ENCODE assay signal across 11 mouse cellular contexts in genomic region chrX:163181588-163181987, GRCm38 (mm10).
DNase-seq lines count a peak whose midpoint lies in the region; ATAC-seq lines count a peak whose summit lies in the region.
"Had no signal": no experiment of that assay in that cellular context is flagged by ENCODE, and none has a peak within 500 bp of the region (broad histone marks: within the 10 kb centered on the region; RNA-seq: fewer than 3 reads in every experiment).

No protein-coding gene starts in this region.

- WGBS in kidney, embryonic 16.5 days: 96% methylated on average over 3 of the region's 3 CpGs
- WGBS in forebrain, embryonic 15.5 days: 88% methylated on average over 3 of the region's 3 CpGs

- no peak overlapping the region for H3K27ac ChIP-seq in kidney, embryonic 16.5 days (ENCODE audit: low read length)
- H3K27ac ChIP-seq in forebrain, embryonic 15.5 days (replicated peaks): no peak overlapping the region
- H3K27ac ChIP-seq: heart, embryonic 13.5 days; lung, embryonic 15.5 days had no signal

- H3K9ac ChIP-seq in kidney, embryonic 16.5 days (replicated peaks; ENCODE audit: low read length): no peak overlapping the region
- H3K9ac ChIP-seq in forebrain, embryonic 15.5 days (replicated peaks): no peak overlapping the region
- H3K9ac ChIP-seq: heart, embryonic 13.5 days; lung, embryonic 15.5 days had no signal

- no peaks in the 10 kb centered on the region for H3K4me1 ChIP-seq in kidney, embryonic 16.5 days (ENCODE audit: insufficient read depth, low read length)
- no peaks in the 10 kb centered on the region for H3K4me1 ChIP-seq in forebrain, embryonic 15.5 days
- H3K4me1 ChIP-seq: heart, embryonic 13.5 days; lung, embryonic 15.5 days had no signal

- no peak overlapping the region for H3K4me2 ChIP-seq in kidney, embryonic 16.5 days (replicated peaks; ENCODE audit: low read depth, low read length)
- H3K4me2 ChIP-seq in forebrain, embryonic 15.5 days (replicated peaks): no peak overlapping the region
- H3K4me2 ChIP-seq: heart, embryonic 13.5 days; lung, embryonic 15.5 days had no signal

- H3K27me3 ChIP-seq in kidney, embryonic 16.5 days (ENCODE audit: insufficient read depth, low read length): peaks cover 6% of the 10 kb centered on the region; the same call in 1 of the 2 replicates
- H3K27me3 ChIP-seq in forebrain, embryonic 15.5 days: no peaks in the 10 kb centered on the region
- H3K27me3 ChIP-seq: heart, embryonic 13.5 days; lung, embryonic 15.5 days had no signal

- peak; percentile 21 for DNase-seq in kidney, adult 9 months
- peak; percentile 1 for DNase-seq in thymus, postnatal 25 days
- no peak for DNase-seq in thymus, postnatal 36 days
- DNase-seq in c-Kit-positive CD71-negative TER-119-negative erythroid progenitor cells, embryonic 14.5 days (ENCODE audit: low read depth): peak; percentile 2
- no peak for DNase-seq in gastrocnemius, adult 8-10 months (ENCODE audit: low spot score in 2 of 2)
- DNase-seq: right cerebral cortex, adult 18-20 months had no signal

- no peaks in the 10 kb centered on the region for H3K36me3 ChIP-seq in kidney, embryonic 16.5 days (ENCODE audit: insufficient read depth, low read length)
- no peaks in the 10 kb centered on the region for H3K36me3 ChIP-seq in forebrain, embryonic 15.5 days
- H3K36me3 ChIP-seq: heart, embryonic 13.5 days; lung, embryonic 15.5 days had no signal

- H3K9me3 ChIP-seq in kidney, embryonic 16.5 days (ENCODE audit: low read length): no peaks in the 10 kb centered on the region
- no peaks in the 10 kb centered on the region for H3K9me3 ChIP-seq in forebrain, embryonic 15.5 days
- H3K9me3 ChIP-seq: heart, embryonic 13.5 days; lung, embryonic 15.5 days had no signal

- H3K4me3 ChIP-seq in kidney, embryonic 16.5 days (ENCODE audit: low read length): no peak overlapping the region
- H3K4me3 ChIP-seq in forebrain, embryonic 15.5 days: no peak overlapping the region
- H3K4me3 ChIP-seq: heart, embryonic 13.5 days; lung, embryonic 15.5 days had no signal

- no peak for ATAC-seq in kidney, embryonic 16.5 days (ENCODE audit: low FRiP score, low TSS enrichment)
- no peak for ATAC-seq in forebrain, embryonic 15.5 days (replicated peaks)
- ATAC-seq: intestine, embryonic 16.5 days had no signal

Comparison
In these comparisons a context has a peak if more than half of its experiments do, and no peak if none do; other contexts are left out.
1. DNase-seq: peak in kidney, adult 9 months (single experiment), thymus, postnatal 25 days (single experiment) and c-Kit-positive CD71-negative TER-119-negative erythroid progenitor cells, embryonic 14.5 days (single experiment); none in thymus, postnatal 36 days (0 of 2) and gastrocnemius, adult 8-10 months (0 of 2).